Mouse (Mus musculus): Measurements from ENCODE around the gene Dhx34.

DNA sequence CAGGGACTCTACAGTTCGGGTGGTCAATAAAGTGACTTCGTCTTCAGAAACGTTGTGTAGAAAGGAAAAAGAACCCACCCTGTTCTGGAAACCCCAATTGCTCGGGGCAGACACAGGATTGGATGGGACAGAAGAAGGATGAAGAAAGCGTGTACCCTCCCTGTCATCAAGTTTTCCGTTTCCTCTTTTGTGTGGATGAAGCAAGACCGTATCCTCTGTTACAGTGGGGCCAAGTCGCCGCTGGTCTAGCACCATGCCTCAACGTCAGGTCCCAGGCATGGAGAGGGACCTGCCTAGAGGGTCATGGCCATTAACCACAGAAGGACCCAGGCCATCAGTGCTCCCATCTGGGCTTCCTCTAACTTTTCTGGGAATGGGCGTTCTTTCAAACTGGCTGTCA, 36.0 kb upstream of the Dhx34 start:
- TF ChIP-seq MAFK (IDR thresholded peaks at IDR 0.05; ENCODE audit: insufficient read depth, low read depth, low read length) (no peak), ZNF384 (IDR thresholded peaks at IDR 0.05; ENCODE audit: low read depth, low read length) (no peak), HCFC1 (IDR thresholded peaks at IDR 0.05; ENCODE audit: borderline replicate concordance, insufficient read depth, low read length) (no peak), ZC3H11A (IDR thresholded peaks at IDR 0.05; ENCODE audit: borderline replicate concordance, low read depth, low read length) (no peak), CHD2 (IDR thresholded peaks at IDR 0.05; ENCODE audit: low read depth, low read length) (no peak)
